Mouse (Mus musculus): ENCODE data around the gene Dhh.

- TF ChIP-seq GATA1 (IDR thresholded peaks at IDR 0.05; ENCODE audit: borderline replicate concordance, low read length): no peak
- no peak for TF ChIP-seq FLI1 (IDR thresholded peaks at IDR 0.05; ENCODE audit: low read length)
Observed at GRCm38 (mm10) chr15:98859319-98860043, 38.9 kb downstream of the Dhh start.

All from megakaryocyte, embryonic 14.5 days (primary cell).